Mouse (Mus musculus): ENCODE measurements around the gene Kbtbd13.
A peak's percentile ranks its signal among the peaks of the same experiment; 100 is the strongest.

The Kbtbd13 gene

DNA sequence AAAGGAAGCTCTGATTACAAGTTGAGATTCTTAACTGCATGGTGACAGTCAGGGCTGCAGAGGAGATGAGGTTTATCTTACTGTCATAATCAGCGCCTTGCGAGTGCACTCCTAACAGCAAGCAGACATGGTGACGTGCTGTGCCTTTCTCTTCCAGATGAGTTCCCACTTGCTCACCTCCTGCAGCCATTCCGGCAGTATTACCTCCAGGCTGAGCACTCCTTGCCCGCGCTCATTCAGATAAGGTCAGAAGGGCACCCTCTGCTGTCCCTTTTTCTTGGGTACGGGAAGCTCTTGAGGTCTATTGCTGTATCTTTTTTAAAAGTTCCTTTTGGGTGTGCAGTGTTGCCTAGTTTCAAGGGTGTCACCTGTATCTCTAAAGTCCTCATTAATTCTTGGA, 34.9 kb downstream of the Kbtbd13 start:
- DNase-seq (ENCODE audit: low read depth, low spot score) = no peak

DNA sequence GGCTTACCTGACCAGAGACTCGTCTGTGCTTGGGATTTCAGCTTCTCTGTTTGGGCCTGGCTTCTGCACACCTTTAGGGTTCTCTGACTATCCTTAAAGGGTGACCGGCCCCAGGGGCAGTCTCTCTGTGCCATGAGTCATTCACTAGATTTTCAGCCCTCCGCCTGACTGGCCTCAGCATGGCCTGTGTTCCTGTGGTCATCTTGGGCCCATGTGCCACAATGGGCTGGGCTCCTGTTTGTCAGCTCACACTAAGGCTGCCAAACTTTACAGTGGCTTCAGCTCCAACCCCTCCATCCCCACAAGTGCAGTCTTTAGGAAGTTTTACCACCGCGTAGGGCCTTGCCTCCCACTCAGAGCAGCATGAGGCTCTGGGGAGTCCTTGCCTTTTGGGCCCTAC, 38.2 kb downstream of the Kbtbd13 start:
- DNase-seq (ENCODE audit: low read depth, low spot score) = peak; percentile 53

DNA sequence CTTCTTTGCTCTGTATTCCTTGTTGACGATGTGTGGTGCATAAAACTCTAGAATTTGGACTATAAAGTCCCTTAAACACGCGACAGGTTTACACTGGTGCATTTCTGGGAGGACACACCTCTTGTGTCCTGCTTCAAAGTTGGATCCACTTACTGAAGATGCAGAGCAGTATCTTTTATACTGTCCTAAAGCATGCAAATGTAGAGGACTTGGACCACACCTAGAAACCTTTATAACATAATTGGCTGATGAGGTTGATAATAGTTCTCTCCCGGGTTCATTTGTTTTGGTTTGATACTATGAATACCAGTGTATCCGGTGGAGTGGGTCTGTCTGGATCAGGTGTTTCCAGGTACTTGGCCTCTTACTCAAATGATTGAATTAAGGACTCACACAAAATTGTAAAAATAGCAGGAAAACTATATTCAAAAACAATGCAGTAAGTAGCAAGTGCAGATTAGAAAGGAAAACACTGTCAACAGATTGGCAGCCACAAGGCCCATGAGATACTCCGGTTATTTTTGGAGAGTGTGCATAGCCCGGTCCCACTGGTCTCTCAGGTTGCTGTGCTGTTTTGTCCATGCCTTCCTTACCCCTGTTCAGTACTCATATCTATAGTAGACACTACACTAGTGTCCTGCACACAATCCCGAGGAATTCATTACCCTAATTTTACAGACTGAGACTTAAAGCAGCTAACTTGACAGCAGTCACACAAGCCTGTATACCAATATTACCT, 44.2 kb downstream of the Kbtbd13 start:
- DNase-seq (ENCODE audit: low read depth, low spot score) = no peak

DNA sequence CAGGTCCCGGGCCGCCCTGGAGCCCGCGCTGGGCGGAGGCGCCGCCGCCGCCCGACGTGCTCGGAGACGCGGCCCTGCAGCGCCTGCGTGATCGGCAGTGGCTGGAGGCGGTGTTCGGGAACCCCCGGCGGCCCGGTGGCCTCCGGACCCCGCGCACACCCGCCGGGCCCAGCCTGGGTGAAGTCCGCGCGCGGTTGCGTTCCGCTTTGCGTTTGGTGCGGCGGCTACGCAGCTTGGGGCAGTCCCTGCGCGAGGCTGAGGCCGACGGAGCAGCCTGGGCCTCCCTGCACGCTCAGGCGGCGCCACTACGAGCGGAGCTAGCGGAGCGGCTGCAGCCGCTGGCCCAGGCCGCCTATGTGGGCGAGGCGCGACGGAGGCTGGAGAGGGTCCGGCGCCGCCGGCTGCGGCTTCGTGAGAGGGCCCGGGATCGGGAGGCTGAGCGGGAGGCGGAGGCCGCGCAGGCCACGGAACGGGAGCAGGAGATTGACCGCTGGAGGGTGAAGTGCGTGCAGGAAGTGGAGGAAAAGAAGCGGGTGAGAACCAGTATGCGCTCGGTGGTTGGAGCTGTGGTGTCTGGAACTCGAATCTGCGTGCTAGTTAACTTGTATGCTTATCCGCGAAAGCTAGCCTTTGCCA, 44.9 kb downstream of the Kbtbd13 start:
- DNase-seq (ENCODE audit: low read depth, low spot score) = peak; percentile 55

DNA sequence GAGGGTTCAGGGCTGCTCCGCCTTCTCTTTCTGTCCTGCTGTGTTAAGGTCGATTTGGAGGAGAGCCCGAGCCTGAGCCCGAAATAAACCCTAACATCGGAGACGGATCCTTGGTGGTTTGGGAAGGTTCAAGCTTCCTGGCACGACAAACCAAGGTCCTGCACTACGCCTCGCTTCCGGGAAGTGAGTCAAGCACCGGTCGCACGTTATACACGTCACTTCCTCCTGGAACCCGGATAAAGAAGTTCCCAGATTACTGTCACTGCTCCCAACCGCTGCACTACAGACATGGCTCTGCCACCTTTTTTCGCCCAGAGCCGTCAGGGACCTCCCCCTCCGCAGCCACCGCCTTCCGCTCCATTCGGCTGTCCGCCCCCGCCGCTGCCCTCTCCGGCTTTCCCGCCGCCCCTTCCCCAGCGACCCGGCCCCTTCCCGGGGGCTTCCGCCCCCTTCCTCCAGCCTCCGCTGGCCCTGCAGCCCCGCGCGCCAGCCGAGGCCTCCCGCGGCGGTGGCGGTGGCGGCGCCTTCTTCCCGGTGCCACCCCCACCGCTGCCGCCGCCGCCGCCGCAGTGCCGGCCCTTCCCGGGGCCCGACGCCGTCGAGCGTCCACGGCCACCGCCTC, 45.5 kb downstream of the Kbtbd13 start, which contains the start of gene Pdcd7:
Gene Pdcd7 (plus strand): TSS at position 251 of the 622 bp plus-strand sequence.
- peak; percentile 96 for DNase-seq (ENCODE audit: low read depth, low spot score)

DNA sequence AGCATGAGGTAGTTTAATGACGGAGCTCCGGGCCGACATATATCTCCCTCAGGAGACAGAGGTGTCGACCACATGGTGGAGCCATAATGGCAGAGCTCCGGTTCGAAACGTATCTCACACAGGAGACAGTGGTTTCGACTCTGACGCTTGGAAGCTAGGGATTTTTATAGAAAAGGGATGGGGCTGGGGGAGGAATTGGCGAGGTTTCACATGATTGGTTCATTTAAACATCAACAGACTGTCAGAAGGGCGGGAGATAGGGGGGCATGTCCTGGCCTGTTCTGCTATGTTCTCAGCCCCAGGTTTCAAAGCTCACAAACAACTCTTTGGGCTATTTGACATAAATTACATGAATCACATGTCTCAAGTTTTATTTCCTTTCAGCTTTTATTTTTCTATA, 46.0 kb downstream of the Kbtbd13 start:
- DNase-seq (ENCODE audit: low read depth, low spot score) = peak; percentile 30

DNA sequence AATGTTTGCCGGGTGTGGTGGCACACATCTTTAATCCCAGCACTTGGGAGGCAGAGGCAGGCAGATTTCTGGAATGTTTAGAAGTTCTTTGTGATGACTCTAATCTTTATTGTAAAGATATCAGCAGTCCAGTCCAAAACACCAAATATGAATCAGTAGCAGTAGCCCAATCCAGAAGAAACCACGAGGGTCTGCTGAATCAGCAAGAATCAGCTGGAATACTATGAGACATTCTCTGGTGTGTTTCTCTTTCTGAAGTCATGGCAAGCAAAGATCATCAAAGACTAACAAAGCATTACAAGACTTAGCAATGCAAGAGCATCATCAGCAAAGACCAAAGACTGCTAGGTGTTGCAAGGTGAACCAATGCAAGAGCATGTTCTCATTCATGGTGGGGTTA, 51.0 kb downstream of the Kbtbd13 start:
- DNase-seq (ENCODE audit: low read depth, low spot score) = peak; percentile 5

DNA sequence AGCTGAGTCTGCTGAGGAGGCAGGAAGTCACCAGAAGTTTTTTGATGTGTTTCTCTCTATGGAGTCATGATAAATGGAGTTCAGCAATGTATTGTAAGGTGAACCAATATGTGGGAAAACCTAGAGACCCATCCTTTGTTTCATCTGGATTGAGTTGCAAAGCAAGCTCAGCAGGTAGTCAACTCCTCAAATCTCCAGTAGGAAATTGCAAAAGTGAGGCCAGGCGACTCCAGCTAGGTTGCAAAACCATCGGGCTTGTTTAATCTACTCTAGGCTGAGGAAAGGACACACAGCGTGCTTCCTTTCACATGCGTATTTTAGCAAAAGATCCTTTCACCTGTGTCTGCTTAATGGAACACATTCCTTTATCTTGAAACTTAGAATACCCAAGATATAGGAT, 52.3 kb downstream of the Kbtbd13 start:
- DNase-seq (ENCODE audit: low read depth, low spot score) = no peak

Measured in 3T3-L1 (cell line).